ENCODE assay signal across 9 mouse cellular contexts in genomic region chr4:114678053-114678941, GRCm38 (mm10).
DNase-seq lines count a peak whose midpoint lies in the region; ATAC-seq and TF ChIP-seq lines count a peak whose summit lies in the region.
"Had no signal": no experiment of that assay in that cellular context is flagged by ENCODE, and none has a peak within 500 bp of the region (broad histone marks: within the 10 kb centered on the region; RNA-seq: fewer than 3 reads in every experiment).

No protein-coding gene starts in this region.

- H3K9me3 ChIP-seq in forebrain, embryonic 12.5 days: no peaks in the 10 kb centered on the region
- no peaks in the 10 kb centered on the region for H3K9me3 ChIP-seq in hindbrain, embryonic 14.5 days (ENCODE audit: control insufficient read depth, low read length)
- H3K9me3 ChIP-seq in midbrain, postnatal 0 days (ENCODE audit: low read length): no peaks in the 10 kb centered on the region
- H3K9me3 ChIP-seq: stomach, embryonic 15.5 days had no signal

- peak overlapping the region; percentile 75 for H3K27ac ChIP-seq in forebrain, embryonic 12.5 days
- H3K27ac ChIP-seq in hindbrain, embryonic 14.5 days: peak overlapping the region; percentile 59; the same call in 1 of the 2 replicates
- H3K27ac ChIP-seq in midbrain, postnatal 0 days (ENCODE audit: low read depth, low read length): no peak overlapping the region
- H3K27ac ChIP-seq: stomach, embryonic 15.5 days had no signal

- WGBS in forebrain, embryonic 12.5 days: 48% methylated on average over 8 of the region's 8 CpGs
- WGBS in hindbrain, embryonic 14.5 days: 43% methylated on average over 8 of the region's 8 CpGs
- WGBS in midbrain, postnatal 0 days: 65% methylated on average over 8 of the region's 8 CpGs

- no peak overlapping the region for H3K9ac ChIP-seq in forebrain, embryonic 12.5 days
- no peak overlapping the region for H3K9ac ChIP-seq in hindbrain, embryonic 14.5 days
- H3K9ac ChIP-seq in midbrain, postnatal 0 days (replicated peaks; ENCODE audit: low read length, poor library complexity, severe bottlenecking): no peak overlapping the region
- H3K9ac ChIP-seq: stomach, embryonic 15.5 days had no signal

- DNase-seq in left cerebral cortex, postnatal 10 days (ENCODE audit: extremely low spot score in 1 of 2, low spot score in 2 of 2): peak; percentile 13 to 19
- no peak for DNase-seq in left cerebral cortex, adult 11 months (ENCODE audit: low spot score)
- peak; percentile 50 for DNase-seq in hindbrain, embryonic 14.5 days (ENCODE audit: low spot score)
- DNase-seq in midbrain, postnatal 0 days (ENCODE audit: low spot score): peak; percentile 28
- no peak for DNase-seq in urinary bladder, postnatal 4 days (ENCODE audit: low spot score in 2 of 2)
- DNase-seq in spleen, adult 12 weeks (ENCODE audit: low spot score): no peak
- DNase-seq: right cerebral cortex, adult 18-20 months had no signal

- peaks cover 72% of the 10 kb centered on the region for H3K27me3 ChIP-seq in forebrain, embryonic 12.5 days
- H3K27me3 ChIP-seq in hindbrain, embryonic 14.5 days (ENCODE audit: control insufficient read depth, insufficient read depth, low read length): no peaks in the 10 kb centered on the region
- H3K27me3 ChIP-seq in midbrain, postnatal 0 days (ENCODE audit: insufficient read depth, low read length): no peaks in the 10 kb centered on the region

- no peak overlapping the region for H3K4me2 ChIP-seq in forebrain, embryonic 12.5 days
- no peak overlapping the region for H3K4me2 ChIP-seq in hindbrain, embryonic 14.5 days (replicated peaks)
- H3K4me2 ChIP-seq in midbrain, postnatal 0 days (ENCODE audit: low read depth, low read length, poor library complexity, severe bottlenecking): no peak overlapping the region
- H3K4me2 ChIP-seq: stomach, embryonic 15.5 days had no signal

- peaks cover 27% of the 10 kb centered on the region for H3K4me1 ChIP-seq in forebrain, embryonic 12.5 days
- H3K4me1 ChIP-seq in hindbrain, embryonic 14.5 days (replicated peaks; ENCODE audit: control insufficient read depth, insufficient read depth, low read length): peaks cover 11% of the 10 kb centered on the region; the same call in 1 of the 2 replicates
- H3K4me1 ChIP-seq in midbrain, postnatal 0 days (ENCODE audit: insufficient read depth, low read length): peaks cover 4% of the 10 kb centered on the region; the same call in 1 of the 2 replicates
- H3K4me1 ChIP-seq: stomach, embryonic 15.5 days had no signal

- TF ChIP-seq CTCF in midbrain, postnatal 0 days (IDR thresholded peaks at IDR 0.05): no peak

- peak; percentile 85 for ATAC-seq in forebrain, embryonic 12.5 days (ENCODE audit: low FRiP score)
- ATAC-seq in hindbrain, embryonic 14.5 days (ENCODE audit: low FRiP score): peak; percentile 77
- ATAC-seq in midbrain, postnatal 0 days (ENCODE audit: low FRiP score): no peak

- H3K36me3 ChIP-seq in forebrain, embryonic 12.5 days (replicated peaks): no peaks in the 10 kb centered on the region
- H3K36me3 ChIP-seq in hindbrain, embryonic 14.5 days (replicated peaks; ENCODE audit: control insufficient read depth, insufficient read depth): no peaks in the 10 kb centered on the region
- no peaks in the 10 kb centered on the region for H3K36me3 ChIP-seq in midbrain, postnatal 0 days (ENCODE audit: insufficient read depth, low read length)
- H3K36me3 ChIP-seq: stomach, embryonic 15.5 days had no signal

- intact Hi-C loops in left cerebral cortex, postnatal 10 days (cut with DNase I): no loop called here

- no peak overlapping the region for H3K4me3 ChIP-seq in forebrain, embryonic 12.5 days (replicated peaks)
- H3K4me3 ChIP-seq in hindbrain, embryonic 14.5 days (replicated peaks; ENCODE audit: low read length): no peak overlapping the region
- H3K4me3 ChIP-seq in midbrain, postnatal 0 days (ENCODE audit: low read depth, low read length): no peak overlapping the region
- H3K4me3 ChIP-seq: stomach, embryonic 15.5 days had no signal

Comparison
In these comparisons a context has a peak if more than half of its experiments do, and no peak if none do; other contexts are left out.
1. DNase-seq: peak in left cerebral cortex, postnatal 10 days (2 of 2), hindbrain, embryonic 14.5 days (single experiment) and midbrain, postnatal 0 days (single experiment); none in left cerebral cortex, adult 11 months (single experiment), urinary bladder, postnatal 4 days (0 of 2) and spleen, adult 12 weeks (single experiment).